ENCODE assay signal across 10 mouse cellular contexts in the genomic region with DNA sequence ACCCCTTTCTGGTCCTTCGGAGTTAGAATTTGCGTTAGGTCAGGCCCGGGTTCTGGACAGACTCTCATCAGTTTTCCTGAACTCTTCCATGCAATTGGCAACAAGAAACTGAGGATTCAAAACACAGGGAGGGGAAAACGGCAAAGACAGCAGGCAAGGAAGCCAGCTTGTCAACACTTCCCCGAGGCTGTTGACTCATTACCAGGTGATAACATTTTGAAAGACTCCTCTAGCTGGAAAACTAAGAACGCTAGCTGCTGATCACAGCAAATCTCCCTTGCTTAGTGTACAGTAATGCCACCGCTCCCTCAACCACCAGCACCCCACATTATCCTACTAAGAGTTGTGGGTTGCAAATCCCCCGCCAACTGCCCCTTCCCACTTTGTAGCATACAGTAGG.
DNase-seq lines count a peak whose midpoint lies in the region; ATAC-seq lines count a peak whose summit lies in the region.
"Had no signal": no experiment of that assay in that cellular context is flagged by ENCODE, and none has a peak within 500 bp of the region (broad histone marks: within the 10 kb centered on the region; RNA-seq: fewer than 3 reads in every experiment).

No protein-coding gene starts in this region.

- H3K4me3 ChIP-seq in heart, embryonic 12.5 days, result no peak overlapping the region
- no peak overlapping the region for H3K4me3 ChIP-seq in lung, embryonic 16.5 days (ENCODE audit: low read length)
- H3K4me3 ChIP-seq in forebrain, embryonic 16.5 days (replicated peaks; ENCODE audit: low read length), result no peak overlapping the region
- H3K4me3 ChIP-seq: neural tube, embryonic 12.5 days had no signal

- H3K36me3 ChIP-seq in heart, embryonic 12.5 days, result no peaks in the 10 kb centered on the region
- H3K36me3 ChIP-seq in lung, embryonic 16.5 days (ENCODE audit: control insufficient read depth, insufficient read depth, low read length), result no peaks in the 10 kb centered on the region
- no peaks in the 10 kb centered on the region for H3K36me3 ChIP-seq in forebrain, embryonic 16.5 days (ENCODE audit: control insufficient read depth, insufficient read depth)
- H3K36me3 ChIP-seq: neural tube, embryonic 12.5 days had no signal

- peaks cover 17% of the 10 kb centered on the region for H3K4me1 ChIP-seq in heart, embryonic 12.5 days (replicated peaks)
- no peaks in the 10 kb centered on the region for H3K4me1 ChIP-seq in lung, embryonic 16.5 days (replicated peaks; ENCODE audit: control insufficient read depth, insufficient read depth, low read length)
- H3K4me1 ChIP-seq in forebrain, embryonic 16.5 days (replicated peaks; ENCODE audit: control insufficient read depth, insufficient read depth, low read length), result peaks cover 33% of the 10 kb centered on the region
- H3K4me1 ChIP-seq: neural tube, embryonic 12.5 days had no signal

- H3K27ac ChIP-seq in heart, embryonic 12.5 days (ENCODE audit: poor library complexity, severe bottlenecking), result no peak overlapping the region
- H3K27ac ChIP-seq in lung, embryonic 16.5 days (ENCODE audit: low read length), result no peak overlapping the region
- peak overlapping the region; percentile 65 for H3K27ac ChIP-seq in forebrain, embryonic 16.5 days (ENCODE audit: low read length)
- H3K27ac ChIP-seq: neural tube, embryonic 12.5 days had no signal

- H3K9me3 ChIP-seq in heart, embryonic 12.5 days (replicated peaks), result no peaks in the 10 kb centered on the region
- no peaks in the 10 kb centered on the region for H3K9me3 ChIP-seq in lung, embryonic 16.5 days (ENCODE audit: control insufficient read depth, low read length)
- no peaks in the 10 kb centered on the region for H3K9me3 ChIP-seq in forebrain, embryonic 16.5 days (ENCODE audit: control insufficient read depth, low read length)
- H3K9me3 ChIP-seq: neural tube, embryonic 12.5 days had no signal

- H3K4me2 ChIP-seq in heart, embryonic 12.5 days, result peak overlapping the region; percentile 52
- H3K4me2 ChIP-seq in lung, embryonic 16.5 days (ENCODE audit: low read depth, low read length), result no peak overlapping the region
- peak overlapping the region; percentile 30 for H3K4me2 ChIP-seq in forebrain, embryonic 16.5 days (ENCODE audit: low read length)
- H3K4me2 ChIP-seq: neural tube, embryonic 12.5 days had no signal

- peaks cover 8% of the 10 kb centered on the region; the same call in 1 of the 2 replicates for H3K27me3 ChIP-seq in heart, embryonic 12.5 days (replicated peaks)
- H3K27me3 ChIP-seq in lung, embryonic 16.5 days (ENCODE audit: control insufficient read depth, insufficient read depth, low read depth, low read length), result no peaks in the 10 kb centered on the region; the same call in 1 of the 2 replicates
- no peaks in the 10 kb centered on the region for H3K27me3 ChIP-seq in forebrain, embryonic 16.5 days (replicated peaks; ENCODE audit: control insufficient read depth, insufficient read depth, low read length)
- H3K27me3 ChIP-seq: neural tube, embryonic 12.5 days; Patski had no signal

- no peak for DNase-seq in heart, adult 9 months (ENCODE audit: low spot score in 2 of 2)
- no peak for DNase-seq in lung, postnatal 25 days (ENCODE audit: low spot score)
- DNase-seq in brain, adult 2 months (ENCODE audit: low read depth, low spot score), result peak; percentile 58
- no peak for DNase-seq in ovary, postnatal 36 days (ENCODE audit: low spot score)
- DNase-seq: heart, adult 11 months had no signal

- ATAC-seq in heart, embryonic 12.5 days (ENCODE audit: insufficient number of reproducible peaks, low FRiP score), result no peak
- 0 out of 2 replicates have a peak, but pooled peaks have one; percentile 17 for ATAC-seq in lung, embryonic 16.5 days (ENCODE audit: low read depth)
- ATAC-seq in forebrain, embryonic 16.5 days, result peak; percentile 43

- WGBS in heart, embryonic 12.5 days, result 38% methylated on average over 8 of the region's 8 CpGs
- 53% methylated on average over 8 of the region's 8 CpGs for WGBS in lung, embryonic 16.5 days
- WGBS in forebrain, embryonic 16.5 days, result 67% methylated on average over 8 of the region's 8 CpGs

- no peak overlapping the region for H3K9ac ChIP-seq in heart, embryonic 12.5 days
- no peak overlapping the region for H3K9ac ChIP-seq in lung, embryonic 16.5 days (ENCODE audit: low read length)
- no peak overlapping the region for H3K9ac ChIP-seq in forebrain, embryonic 16.5 days (replicated peaks; ENCODE audit: low read depth, low read length)
- H3K9ac ChIP-seq: neural tube, embryonic 12.5 days had no signal
